Mouse (Mus musculus): ENCODE data around the gene Ccdc190.

DNA sequence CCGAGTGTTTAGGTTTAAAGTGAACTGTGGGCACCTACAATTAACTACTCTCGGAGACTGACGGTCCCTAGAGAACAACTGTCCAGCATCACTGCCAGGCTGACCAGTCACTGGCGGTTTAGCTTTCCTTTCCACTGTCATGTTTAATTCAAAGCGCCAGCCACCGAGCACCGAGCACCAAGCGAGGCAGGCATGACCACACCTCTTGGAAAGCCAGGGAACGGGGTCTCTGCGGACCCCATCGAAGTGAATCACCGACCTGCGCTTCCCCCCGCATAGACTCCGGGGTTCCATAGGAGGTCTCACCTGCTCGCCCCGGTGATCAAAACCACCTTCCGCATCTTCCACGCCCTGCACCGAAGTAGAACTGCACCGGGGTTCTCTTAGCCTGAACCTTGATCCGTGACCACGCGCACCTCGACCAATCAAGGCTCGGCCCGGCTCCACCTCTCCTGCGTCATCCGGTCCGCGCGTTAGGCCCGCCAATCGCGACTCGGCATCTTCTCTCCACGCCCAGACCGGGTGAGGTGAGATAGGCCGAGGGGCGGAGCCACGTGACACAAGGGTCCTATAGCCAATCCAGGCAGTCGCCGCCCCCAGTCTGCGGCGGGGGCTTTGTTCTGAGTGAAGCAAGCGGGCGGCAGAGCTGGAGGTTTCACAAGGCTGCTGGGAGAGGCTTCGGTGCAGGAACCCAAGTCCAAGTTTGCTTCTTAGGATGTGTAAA lies 40.5 kb downstream of the Ccdc190 start, which contains the start of gene Hsd17b7:
- no peak for TF ChIP-seq CTCF (conservative IDR thresholded peaks at IDR 0.05; ENCODE audit: low read length)
- no peak for TF ChIP-seq POU5F1 (IDR thresholded peaks at IDR 0.05; ENCODE audit: borderline replicate concordance, low read length)

All from E14TG2a.4 (cell line).